Mouse (Mus musculus) kidney, adult 9 months (tissue): ENCODE measurements around the gene Lrrc8a.
A peak's percentile ranks its signal among the peaks of the same experiment; 100 is the strongest.

ENCODE experiments used
- DNase-seq: peaks from one replicate; pipeline ENCODE4 v3.0.0; 2022

The Lrrc8a gene

GRCm38 (mm10) chr2:30237199-30237880, at the start of gene Lrrc8a:
Gene Lrrc8a, plus strand, starts transcription at chr2:30237715.
- peak; percentile 100 for DNase-seq

GRCm38 (mm10) chr2:30191790-30192580, 45.5 kb upstream of the Lrrc8a start:
- DNase-seq, result peak; percentile 77

- DNase-seq, result no peak
Observed at GRCm38 (mm10) chr2:30194656-30195055, 42.9 kb upstream of the Lrrc8a start.

- DNase-seq, result peak; percentile 68
Observed at GRCm38 (mm10) chr2:30198021-30198420, 39.5 kb upstream of the Lrrc8a start.

GRCm38 (mm10) chr2:30199984-30200383, 37.5 kb upstream of the Lrrc8a start:
- peak; percentile 62 for DNase-seq

GRCm38 (mm10) chr2:30200388-30200925, 37.1 kb upstream of the Lrrc8a start:
- peak; percentile 78 for DNase-seq

- DNase-seq, result peak; percentile 74
Observed at GRCm38 (mm10) chr2:30203439-30203838, 34.1 kb upstream of the Lrrc8a start.

- no peak for DNase-seq
Observed at GRCm38 (mm10) chr2:30205255-30205628, 32.3 kb upstream of the Lrrc8a start.

GRCm38 (mm10) chr2:30205629-30206357, 31.7 kb upstream of the Lrrc8a start, which contains the start of gene Kyat1:
Gene Kyat1, minus strand, starts transcription at chr2:30205847.
- DNase-seq, result peak; percentile 97

GRCm38 (mm10) chr2:30207401-30207800, 30.1 kb upstream of the Lrrc8a start:
- DNase-seq, result no peak

- DNase-seq, result no peak
Observed at GRCm38 (mm10) chr2:30207886-30208285, 29.6 kb upstream of the Lrrc8a start.

- DNase-seq, result no peak
Observed at GRCm38 (mm10) chr2:30211408-30212168, 25.9 kb upstream of the Lrrc8a start.

GRCm38 (mm10) chr2:30212169-30212545, 25.4 kb upstream of the Lrrc8a start:
- DNase-seq, result no peak

GRCm38 (mm10) chr2:30212951-30213350, 24.6 kb upstream of the Lrrc8a start:
- peak; percentile 57 for DNase-seq

GRCm38 (mm10) chr2:30214745-30215144, 22.8 kb upstream of the Lrrc8a start:
- no peak for DNase-seq

- DNase-seq, result peak; percentile 44
Observed at GRCm38 (mm10) chr2:30215493-30215892, 22.0 kb upstream of the Lrrc8a start.

- no peak for DNase-seq
Observed at GRCm38 (mm10) chr2:30216293-30216692, 21.2 kb upstream of the Lrrc8a start.

- DNase-seq, result peak; percentile 68
Observed at GRCm38 (mm10) chr2:30235593-30235992, 1.9 kb upstream of the Lrrc8a start.

- peak; percentile 47 for DNase-seq
Observed at GRCm38 (mm10) chr2:30236426-30237198, 903 bp upstream of the Lrrc8a start.

- peak; percentile 81 for DNase-seq
Observed at GRCm38 (mm10) chr2:30237881-30238280, 366 bp downstream of the Lrrc8a start.

- DNase-seq, result no peak
Observed at GRCm38 (mm10) chr2:30238906-30239465, 1.5 kb downstream of the Lrrc8a start.
